Mouse (Mus musculus) small intestine, adult 2 months (tissue): ENCODE measurements at regions not wholly inside any gene's neighbourhood (a gene's known extent, or its start where the extent isn't known, plus 50 kb on each side); places are given as distances from the start of the nearest gene placed in this dataset.

ENCODE experiments used
- CTCF ChIP-seq: fragments of 200-500 bp; IDR thresholded peaks from 2 replicates; pipeline ENCODE4 v1.5.1; 2012; ENCODE audit warnings: low read depth, mild to moderate bottlenecking, control low read depth, inconsistent platforms, low read length, moderate library complexity, mixed read lengths; ENCODE audit not compliant: insufficient replicate concordance, insufficient read length; ENCODE audit errors: extremely low read depth
- POLR2A ChIP-seq: fragments of 200-500 bp; IDR thresholded peaks from 2 replicates; pipeline ENCODE4 v1.6.1; 2012; ENCODE audit warnings: low read depth, mild to moderate bottlenecking, control low read depth, inconsistent platforms, low read length, moderate library complexity

DNA sequence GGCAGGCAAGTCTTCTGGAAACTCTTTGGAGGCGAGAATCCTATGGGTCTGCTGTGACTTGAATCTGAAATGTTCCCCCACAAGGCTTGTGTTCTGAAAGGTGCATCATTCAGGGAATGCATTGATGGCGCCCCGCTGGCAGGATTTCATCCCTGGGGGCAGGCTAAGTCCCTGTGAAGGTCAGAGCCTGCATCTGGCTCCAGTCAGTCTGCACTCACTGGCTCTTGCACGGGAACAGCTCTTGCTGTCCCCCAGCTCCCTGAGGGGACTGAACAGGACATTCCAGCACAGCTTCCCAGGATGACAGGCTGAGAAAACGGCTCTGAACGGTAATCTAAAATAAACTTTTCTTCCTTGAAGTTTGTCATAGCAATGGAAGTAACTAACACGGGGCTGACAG lies 117.1 kb downstream of the Pja2 start:
- TF ChIP-seq POLR2A (no peak), CTCF (no peak)
